ENCODE assay signal across 15 mouse cellular contexts in genomic region chr9:114015724-114016123, GRCm38 (mm10). TPM values are rescaled to one million over a fixed set of nuclear protein-coding genes. Genes with fewer than 3 reads are reported as not detected.
A peak's percentile ranks its signal among the peaks of the same experiment; 100 is the strongest.
DNase-seq lines count a peak whose midpoint lies in the region; ATAC-seq and TF ChIP-seq lines count a peak whose summit lies in the region.
"Had no signal": no experiment of that assay in that cellular context is flagged by ENCODE, and none has a peak within 500 bp of the region (broad histone marks: within the 10 kb centered on the region; RNA-seq: fewer than 3 reads in every experiment).

No protein-coding gene starts in this region.

- no peak for DNase-seq in forebrain, postnatal 0 days
- DNase-seq in forebrain, embryonic 10.5 days (ENCODE audit: extremely low spot score, low spot score): no peak
- no peak for DNase-seq in lung, postnatal 0 days (ENCODE audit: low spot score)
- no peak for DNase-seq in lung, postnatal 10 days
- no peak for DNase-seq in right cerebral cortex, postnatal 14 days
- DNase-seq: adrenal gland, postnatal 25 days; right cerebral cortex, postnatal 4 days had no signal

- H3K9me3 ChIP-seq in forebrain, postnatal 0 days (ENCODE audit: low read length): no peaks in the 10 kb centered on the region
- H3K9me3 ChIP-seq in forebrain, embryonic 10.5 days: no peaks in the 10 kb centered on the region; the same call in 1 of the 2 replicates
- no peaks in the 10 kb centered on the region for H3K9me3 ChIP-seq in lung, postnatal 0 days (ENCODE audit: low read length)
- H3K9me3 ChIP-seq: forebrain, embryonic 13.5 days; lung, embryonic 15.5 days; neural tube, embryonic 12.5 days had no signal

- no peak for TF ChIP-seq EP300 in lung, postnatal 0 days (IDR thresholded peaks at IDR 0.05)

- ATAC-seq in forebrain, postnatal 0 days: no peak
- ATAC-seq in lung, postnatal 0 days: no peak
- no peak for ATAC-seq in inflammation-experienced regulatory T-cells, adult 6 months
- ATAC-seq: forebrain, embryonic 13.5 days; hindbrain, embryonic 16.5 days had no signal

- no peak overlapping the region for H3K27ac ChIP-seq in forebrain, postnatal 0 days (ENCODE audit: low read depth, low read length)
- no peak overlapping the region for H3K27ac ChIP-seq in forebrain, embryonic 10.5 days
- H3K27ac ChIP-seq in lung, postnatal 0 days (ENCODE audit: low read length): no peak overlapping the region
- no peak overlapping the region for H3K27ac ChIP-seq in bone marrow, adult 2 months (ENCODE audit: control insufficient read depth, insufficient read depth, low read depth, low read length, poor library complexity)
- no peak overlapping the region for H3K27ac ChIP-seq in small intestine, adult 2 months (ENCODE audit: insufficient read depth, low read depth, low read length)
- H3K27ac ChIP-seq: forebrain, embryonic 13.5 days; lung, embryonic 15.5 days; neural tube, embryonic 12.5 days had no signal

- H3K4me3 ChIP-seq in forebrain, postnatal 0 days (ENCODE audit: low read depth, low read length): no peak overlapping the region
- no peak overlapping the region for H3K4me3 ChIP-seq in forebrain, embryonic 10.5 days
- no peak overlapping the region for H3K4me3 ChIP-seq in lung, postnatal 0 days (ENCODE audit: low read depth, low read length)
- H3K4me3 ChIP-seq in bone marrow, adult 2 months (replicated peaks; ENCODE audit: control insufficient read depth, low read depth, low read length): no peak overlapping the region
- H3K4me3 ChIP-seq in small intestine, adult 2 months (ENCODE audit: low read depth, low read length): no peak overlapping the region
- H3K4me3 ChIP-seq: forebrain, embryonic 13.5 days; lung, embryonic 15.5 days; neural tube, embryonic 12.5 days had no signal

- no peak overlapping the region for H3K4me2 ChIP-seq in forebrain, postnatal 0 days (ENCODE audit: low read depth)
- H3K4me2 ChIP-seq in lung, postnatal 0 days (replicated peaks; ENCODE audit: low read depth, low read length): no peak overlapping the region
- H3K4me2 ChIP-seq: forebrain, embryonic 13.5 days; lung, embryonic 15.5 days; neural tube, embryonic 12.5 days had no signal

- no peaks in the 10 kb centered on the region for H3K4me1 ChIP-seq in forebrain, postnatal 0 days (ENCODE audit: insufficient read depth)
- no peaks in the 10 kb centered on the region for H3K4me1 ChIP-seq in forebrain, embryonic 10.5 days
- no peaks in the 10 kb centered on the region for H3K4me1 ChIP-seq in lung, postnatal 0 days (ENCODE audit: insufficient read depth, low read depth, low read length)
- peaks cover 1% of the 10 kb centered on the region for H3K4me1 ChIP-seq in bone marrow, adult 2 months (ENCODE audit: control insufficient read depth, insufficient read depth, low read length)
- H3K4me1 ChIP-seq in small intestine, adult 2 months (ENCODE audit: control insufficient read depth, insufficient read depth, insufficient read length, low read length): no peaks in the 10 kb centered on the region
- H3K4me1 ChIP-seq: forebrain, embryonic 13.5 days; lung, embryonic 15.5 days; neural tube, embryonic 12.5 days had no signal

- H3K36me3 ChIP-seq in forebrain, postnatal 0 days (ENCODE audit: insufficient read depth): 0 out of 2 replicates have a peak, but pooled peaks cover 3% of the 10 kb centered on the region
- H3K36me3 ChIP-seq in forebrain, embryonic 10.5 days (replicated peaks): peaks cover 10% of the 10 kb centered on the region
- no peaks in the 10 kb centered on the region for H3K36me3 ChIP-seq in lung, postnatal 0 days (ENCODE audit: insufficient read depth, low read length)
- H3K36me3 ChIP-seq in small intestine, adult 2 months (ENCODE audit: control insufficient read depth, insufficient read depth, low read length): no peaks in the 10 kb centered on the region
- H3K36me3 ChIP-seq: lung, embryonic 15.5 days; neural tube, embryonic 12.5 days had no signal

- H3K9ac ChIP-seq in forebrain, postnatal 0 days: no peak overlapping the region
- no peak overlapping the region for H3K9ac ChIP-seq in lung, postnatal 0 days (replicated peaks; ENCODE audit: low read depth)
- H3K9ac ChIP-seq: forebrain, embryonic 13.5 days; lung, embryonic 15.5 days; neural tube, embryonic 12.5 days had no signal

- WGBS in forebrain, postnatal 0 days: 89% methylated on average over 4 of the region's 4 CpGs
- WGBS in forebrain, embryonic 10.5 days: 90% methylated on average over 4 of the region's 4 CpGs
- WGBS in lung, postnatal 0 days: 81% methylated on average over 4 of the region's 4 CpGs
- WGBS in bone marrow, adult 2 months: 86% methylated on average over 4 of the region's 4 CpGs
- WGBS in small intestine, adult 2 months: 89% methylated on average over 4 of the region's 4 CpGs

- H3K27me3 ChIP-seq in forebrain, postnatal 0 days (ENCODE audit: insufficient read depth, low read length): no peaks in the 10 kb centered on the region
- no peaks in the 10 kb centered on the region for H3K27me3 ChIP-seq in forebrain, embryonic 10.5 days (ENCODE audit: poor library complexity, severe bottlenecking)
- no peaks in the 10 kb centered on the region for H3K27me3 ChIP-seq in lung, postnatal 0 days (replicated peaks; ENCODE audit: insufficient read depth, low read length)
- no peaks in the 10 kb centered on the region for H3K27me3 ChIP-seq in small intestine, adult 2 months (ENCODE audit: control insufficient read depth, insufficient read depth, low read length)
- H3K27me3 ChIP-seq: forebrain, embryonic 13.5 days; lung, embryonic 15.5 days; neural tube, embryonic 12.5 days had no signal

- peak; percentile 35; the same call in 1 of the 2 replicates for TF ChIP-seq CTCF in forebrain, postnatal 0 days (IDR thresholded peaks at IDR 0.05; ENCODE audit: low read depth)
- TF ChIP-seq CTCF in lung, postnatal 0 days (IDR thresholded peaks at IDR 0.05): peak; percentile 17
- peak; percentile 50 for TF ChIP-seq CTCF in bone marrow, adult 2 months (IDR thresholded peaks at IDR 0.05; ENCODE audit: control insufficient read depth, insufficient read depth, low read length)
- TF ChIP-seq CTCF in small intestine, adult 2 months (IDR thresholded peaks at IDR 0.05; ENCODE audit: extremely low read depth, insufficient read length, insufficient replicate concordance, low read depth, low read length): peak; percentile 10; the same call in 1 of the 2 replicates

- no peak for TF ChIP-seq POLR2A in bone marrow, adult 2 months (IDR thresholded peaks at IDR 0.05; ENCODE audit: borderline replicate concordance, control insufficient read depth, low read depth, low read length)
- no peak for TF ChIP-seq POLR2A in small intestine, adult 2 months (IDR thresholded peaks at IDR 0.05; ENCODE audit: low read depth, low read length)

RNA-seq across cellular contexts. Expression of gene Fbxl2, which starts 30.3 kb away (rescaled TPM):
- total RNA-seq in forebrain, postnatal 0 days (2014; rRNA removed): 29.9 and 34.0 TPM in 2 replicates
- polyA plus RNA-seq in forebrain, postnatal 0 days (2015; fragmentation: Nextera tagmentation; extraction: Ambion mirVana): 24.2 and 26.1 TPM in 2 replicates
- 5.9 and 6.5 TPM in 2 replicates for polyA plus RNA-seq in forebrain, embryonic 10.5 days (2016; fragmentation: Nextera tagmentation; extraction: Ambion mirVana)
- polyA plus RNA-seq in lung, postnatal 0 days (2015; fragmentation: Nextera tagmentation; extraction: Ambion mirVana): 1.7 and 2.4 TPM in 2 replicates
- 2.7 and 13.8 TPM in 2 replicates for polyA plus RNA-seq in bone marrow, adult 2 months (2011; ENCODE audit: insufficient read depth, insufficient read length, low replicate concordance, missing spikeins)
- 0.81 and 1.2 TPM in 2 replicates for polyA plus RNA-seq in small intestine, adult 2 months (2012; rRNA removed)
- polyA plus RNA-seq in inflammation-experienced regulatory T-cells, adult 6 months (2017; shearing (Covaris generic)): 1 to 10 TPM in 2 of 3 experiments, under 1 TPM in 1; 0.58 to 6.3 (median 1.2) TPM

RNA-seq across cellular contexts. Expression of gene Susd5, which starts 41.2 kb away (rescaled TPM):
- total RNA-seq in forebrain, postnatal 0 days (2014; rRNA removed): 0.54 and 1.6 TPM in 2 replicates
- 0.09 and 0.31 TPM in 2 replicates for polyA plus RNA-seq in forebrain, postnatal 0 days (2015; fragmentation: Nextera tagmentation; extraction: Ambion mirVana)
- polyA plus RNA-seq in forebrain, embryonic 10.5 days (2016; fragmentation: Nextera tagmentation; extraction: Ambion mirVana): 0.17 and 0.22 TPM in 2 replicates
- 0.04 TPM in 1 of 2 replicates, not detected in the other for polyA plus RNA-seq in lung, postnatal 0 days (2015; fragmentation: Nextera tagmentation; extraction: Ambion mirVana)
- 1.2 TPM in 1 of 2 replicates, not detected in the other for polyA plus RNA-seq in bone marrow, adult 2 months (2011; ENCODE audit: insufficient read depth, insufficient read length, low replicate concordance, missing spikeins)
- polyA plus RNA-seq in small intestine, adult 2 months (2012; rRNA removed): 0.05 and 0.06 TPM in 2 replicates
- not detected for polyA plus RNA-seq in inflammation-experienced regulatory T-cells, adult 6 months (2017; shearing (Covaris generic))
- total RNA-seq: common myeloid progenitor, adult 5-6 weeks had no signal
- polyA plus RNA-seq: forebrain, embryonic 13.5 days had no signal
